Mouse (Mus musculus) Muller cell, postnatal 12 days (primary cell): ENCODE results near the gene Tpgs1.
"Not testable (repeated sequence)": the region's sequence is repeated elsewhere in the genome, so short reads cannot be mapped to it uniquely, and the experiment has no call there.

Source experiments
- DNase-seq: peaks from one replicate; pipeline ENCODE4 v3.0.0-alpha.2; 2015; ENCODE audit errors: inconsistent ontology term

The Tpgs1 gene

DNA sequence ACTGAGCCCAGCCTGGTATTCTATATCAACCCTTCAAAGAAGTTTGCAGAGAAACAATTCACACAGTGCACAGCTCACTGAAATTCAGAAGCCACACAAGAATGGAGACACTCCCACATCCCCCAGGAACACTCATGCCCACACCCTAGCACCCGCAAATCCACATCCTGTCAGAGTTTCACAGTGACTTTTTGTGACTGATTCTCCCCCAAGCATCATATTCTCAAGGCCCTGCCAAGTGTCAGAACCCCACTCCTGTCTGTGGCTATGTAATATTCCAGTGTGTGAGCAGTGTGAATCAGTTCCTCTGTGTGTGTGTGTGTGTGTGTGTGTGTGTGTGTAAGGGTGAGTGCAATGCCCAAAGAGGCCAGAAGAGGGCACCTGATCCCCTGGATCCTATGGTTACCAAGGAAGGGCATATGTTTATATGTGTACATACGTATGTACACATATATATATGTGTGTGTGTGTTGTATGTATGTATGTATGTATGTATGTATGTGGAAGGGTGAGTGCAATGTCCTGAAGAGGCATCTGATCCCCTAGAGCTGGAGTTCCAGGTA, 22.9 kb downstream of the Tpgs1 start:
- DNase-seq, result no peak

GRCm38 (mm10) chr10:79693580-79694378, 24.6 kb downstream of the Tpgs1 start:
- DNase-seq, result no peak

DNA sequence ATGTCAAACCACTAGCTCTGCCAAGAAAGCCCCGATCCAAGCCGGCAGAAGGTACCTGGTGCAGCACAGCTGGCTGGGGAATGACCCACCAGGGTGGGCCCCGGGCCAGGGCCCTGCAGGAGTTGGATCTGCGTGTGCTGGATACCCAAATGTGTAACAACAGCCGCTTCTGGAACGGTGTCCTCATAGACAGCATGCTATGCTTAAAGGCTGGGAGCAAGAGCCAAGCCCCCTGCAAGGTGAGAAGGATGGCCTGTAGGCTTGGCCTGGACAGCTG, 25.1 kb downstream of the Tpgs1 start:
- no peak for DNase-seq

DNA sequence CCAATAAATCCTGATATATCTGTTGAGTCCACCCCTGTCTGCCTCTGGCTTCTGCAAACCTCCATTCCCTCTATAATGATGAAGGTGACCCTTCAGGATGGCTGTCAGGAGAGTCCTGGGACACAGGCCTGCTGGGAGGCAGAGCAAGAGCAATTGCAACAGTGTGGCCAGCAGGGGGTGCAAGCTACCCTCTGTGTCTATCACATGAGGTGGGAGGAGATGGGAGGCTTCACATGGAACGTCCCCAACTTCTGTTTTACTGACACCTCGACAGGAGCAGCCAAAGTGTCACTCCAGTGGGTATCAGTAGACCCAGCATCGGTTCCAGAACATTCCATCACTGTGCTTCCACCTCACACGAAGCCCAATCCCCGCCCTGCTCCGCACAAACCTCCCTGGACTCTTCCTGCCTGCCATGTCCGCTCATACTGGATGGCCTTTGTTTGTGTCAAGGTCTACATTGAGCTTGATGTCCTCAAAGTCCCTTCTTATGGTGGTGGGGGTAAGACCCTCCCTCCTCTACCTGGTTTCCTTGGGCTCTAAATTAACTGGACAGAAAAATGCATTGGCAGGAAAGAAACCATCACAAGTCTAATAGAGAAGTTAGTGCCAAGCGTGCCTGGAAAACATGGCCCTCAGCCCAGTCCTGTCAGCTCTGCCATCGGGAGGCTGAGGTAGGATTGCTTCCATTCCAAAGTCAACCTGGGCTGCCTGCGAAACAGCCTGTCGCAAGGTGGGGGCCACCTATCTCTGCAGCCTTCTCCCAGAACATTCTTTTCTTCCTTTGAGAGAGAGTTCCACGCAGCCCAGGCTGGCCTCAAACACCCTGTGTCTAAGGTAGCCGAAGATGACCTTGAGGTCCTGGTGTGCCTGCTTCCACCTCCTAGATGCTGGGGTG, 26.3 kb downstream of the Tpgs1 start:
- DNase-seq, result peak; percentile 68

GRCm38 (mm10) chr10:79696129-79696651, 27.0 kb downstream of the Tpgs1 start:
- peak; percentile 89 for DNase-seq

DNA sequence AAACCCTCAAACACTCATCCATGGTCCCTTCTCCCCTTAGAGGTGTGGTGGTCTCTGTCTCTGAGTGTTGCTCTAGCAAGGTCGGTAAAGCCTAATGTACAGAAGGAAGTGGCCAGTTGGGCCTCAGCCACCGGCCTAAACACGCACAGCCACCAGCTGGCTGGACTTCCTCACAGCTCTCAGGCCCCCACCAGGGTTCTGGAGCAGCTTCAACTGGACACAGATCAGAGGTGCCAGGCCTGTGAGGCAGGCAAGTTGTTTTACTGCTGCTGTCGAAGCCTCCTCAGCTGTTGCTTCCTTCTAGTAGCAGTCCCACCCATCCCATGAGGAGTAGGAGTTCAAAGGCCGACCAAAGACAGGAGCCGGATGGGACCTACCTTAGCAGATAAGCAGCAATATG, 28.7 kb downstream of the Tpgs1 start:
- no peak for DNase-seq

GRCm38 (mm10) chr10:79698459-79698858, 29.3 kb downstream of the Tpgs1 start:
- DNase-seq, result no peak

DNA sequence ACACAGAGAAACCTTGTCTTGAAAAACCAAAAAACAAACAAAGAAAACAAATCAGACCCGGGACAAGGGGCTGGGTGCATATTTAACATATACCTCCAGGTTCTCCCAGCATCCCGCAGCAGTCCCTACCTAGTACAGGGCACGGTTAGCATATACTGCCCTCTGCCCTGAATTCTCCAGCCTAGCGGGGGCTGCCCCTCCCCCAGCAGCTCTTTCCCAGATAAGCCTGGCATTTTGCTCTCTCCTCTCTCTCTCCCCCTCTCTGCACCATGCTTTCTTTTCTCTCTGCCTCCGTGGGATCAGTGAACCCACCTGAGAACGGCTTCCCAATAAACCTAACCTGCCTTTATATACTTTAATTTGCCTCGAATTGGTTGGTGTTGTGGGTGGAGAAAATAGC, 31.5 kb downstream of the Tpgs1 start:
- DNase-seq, result no peak

GRCm38 (mm10) chr10:79701443-79702129, 32.4 kb downstream of the Tpgs1 start:
- DNase-seq, result peak; percentile 73

GRCm38 (mm10) chr10:79702970-79703369, 33.8 kb downstream of the Tpgs1 start:
- DNase-seq, result not testable (repeated sequence)

DNA sequence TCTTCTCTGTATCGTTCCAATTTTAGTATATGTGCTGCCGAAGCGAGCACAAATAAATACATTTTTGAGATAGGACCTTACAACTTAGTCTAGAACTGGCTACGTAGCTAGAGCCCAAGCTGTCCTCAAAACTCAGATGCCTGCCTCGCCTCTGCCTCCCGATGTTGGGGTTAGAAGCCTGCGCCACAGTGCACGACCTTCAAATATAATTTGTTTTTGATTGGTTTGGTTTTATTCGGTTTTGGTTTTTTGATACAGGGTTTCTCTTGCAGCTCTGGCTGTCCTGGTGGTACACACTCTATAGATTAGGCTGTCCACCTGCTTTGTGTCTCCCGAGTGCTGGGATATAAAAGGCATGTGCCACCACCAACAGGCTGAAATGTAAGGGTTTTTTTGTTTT, 34.4 kb downstream of the Tpgs1 start:
- no peak for DNase-seq

- peak; percentile 100 for DNase-seq
Measured at GRCm38 (mm10) chr10:79704065-79704969, 35.1 kb downstream of the Tpgs1 start, which contains the start of gene Bsg. Gene Bsg, plus strand, starts transcription at chr10:79704491.

- no peak for DNase-seq
Measured at GRCm38 (mm10) chr10:79704970-79705360, 35.8 kb downstream of the Tpgs1 start.

GRCm38 (mm10) chr10:79705951-79706350, 36.8 kb downstream of the Tpgs1 start:
- DNase-seq, result no peak

DNA sequence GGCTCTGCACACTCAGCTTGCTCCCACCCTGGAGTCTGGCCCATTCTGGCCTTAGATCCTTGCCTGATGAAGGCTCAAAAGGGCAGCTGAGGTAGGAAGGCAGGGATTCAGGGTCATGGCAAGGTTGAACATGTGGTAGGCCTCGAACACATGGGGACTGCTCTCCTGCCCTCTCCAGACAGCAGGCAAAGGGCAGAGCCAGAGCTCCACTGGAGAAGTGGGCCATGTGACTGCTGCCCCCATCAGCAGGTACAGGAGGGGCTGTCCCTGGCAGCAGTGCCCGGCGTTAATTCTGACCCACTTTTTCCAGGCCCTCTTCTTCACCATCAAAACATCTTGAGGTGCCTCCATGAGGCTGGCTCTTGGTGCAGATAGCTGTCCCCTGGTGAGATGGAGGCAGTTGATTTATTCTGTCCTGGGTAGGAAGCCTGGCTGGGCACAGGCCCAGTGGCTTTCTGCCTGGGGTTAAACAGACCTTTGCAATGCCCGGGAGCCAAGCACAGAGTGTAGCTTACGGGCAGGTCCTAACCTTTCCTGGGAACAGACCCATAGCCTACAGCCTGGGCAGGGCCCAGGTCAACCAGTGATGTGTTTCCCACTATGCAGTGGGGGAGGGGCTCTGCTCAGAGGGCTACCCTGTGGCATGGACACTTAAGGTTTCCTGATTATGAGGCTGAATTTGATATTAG, 37.4 kb downstream of the Tpgs1 start:
- DNase-seq, result no peak

DNA sequence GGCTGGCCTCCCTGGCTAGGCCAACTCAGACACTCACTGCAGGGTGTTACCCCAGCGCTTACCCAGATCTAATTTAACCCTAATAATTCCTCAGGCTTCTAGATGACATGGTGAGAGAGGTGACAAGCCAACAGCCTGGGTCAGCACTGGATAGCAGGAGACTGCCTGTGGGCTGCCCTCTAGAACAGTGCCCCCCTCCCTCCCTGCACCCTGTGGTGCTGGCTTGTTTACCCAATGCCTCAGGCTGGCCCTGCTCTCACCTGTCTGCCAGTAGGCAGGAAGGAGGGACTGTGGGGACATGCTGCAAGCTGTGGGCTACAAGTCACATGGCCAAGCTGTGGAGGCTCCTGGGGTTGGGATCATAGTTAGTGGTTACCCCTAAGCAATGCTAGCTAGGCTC, 38.0 kb downstream of the Tpgs1 start:
- no peak for DNase-seq

DNA sequence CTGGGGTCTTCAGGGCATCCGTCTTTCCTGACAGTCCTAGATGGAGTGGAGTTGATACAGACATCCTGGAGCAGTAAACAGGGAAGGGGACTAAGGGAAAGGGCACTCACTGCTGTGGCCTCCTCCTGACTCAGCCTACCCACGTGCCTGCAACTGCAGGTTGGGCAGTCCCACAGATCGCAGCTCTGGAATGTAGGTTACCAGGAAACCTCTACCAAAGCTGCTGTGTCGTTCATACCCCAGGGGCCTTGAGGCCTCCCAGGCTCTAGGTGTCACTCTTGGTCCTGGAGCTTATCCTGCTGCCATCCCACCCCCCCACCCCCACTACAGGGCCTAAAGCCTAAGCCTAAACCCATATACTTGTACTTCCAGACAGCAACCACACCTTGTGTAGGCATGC, 38.6 kb downstream of the Tpgs1 start:
- no peak for DNase-seq

DNA sequence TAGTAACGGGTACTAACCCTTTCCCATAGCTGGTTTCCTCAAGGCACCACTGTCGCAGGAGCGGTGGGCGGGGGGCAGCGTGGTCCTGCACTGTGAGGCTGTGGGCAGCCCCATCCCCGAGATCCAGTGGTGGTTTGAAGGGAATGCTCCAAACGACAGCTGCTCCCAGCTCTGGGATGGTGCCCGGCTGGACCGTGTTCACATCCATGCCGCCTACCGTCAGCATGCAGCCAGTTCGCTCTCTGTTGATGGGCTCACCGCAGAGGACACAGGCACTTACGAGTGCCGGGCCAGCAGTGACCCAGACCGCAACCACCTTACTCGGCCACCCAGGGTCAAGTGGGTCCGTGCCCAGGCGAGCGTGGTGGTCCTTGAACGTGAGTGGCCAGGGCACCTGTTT, 39.5 kb downstream of the Tpgs1 start:
- DNase-seq, result no peak

DNA sequence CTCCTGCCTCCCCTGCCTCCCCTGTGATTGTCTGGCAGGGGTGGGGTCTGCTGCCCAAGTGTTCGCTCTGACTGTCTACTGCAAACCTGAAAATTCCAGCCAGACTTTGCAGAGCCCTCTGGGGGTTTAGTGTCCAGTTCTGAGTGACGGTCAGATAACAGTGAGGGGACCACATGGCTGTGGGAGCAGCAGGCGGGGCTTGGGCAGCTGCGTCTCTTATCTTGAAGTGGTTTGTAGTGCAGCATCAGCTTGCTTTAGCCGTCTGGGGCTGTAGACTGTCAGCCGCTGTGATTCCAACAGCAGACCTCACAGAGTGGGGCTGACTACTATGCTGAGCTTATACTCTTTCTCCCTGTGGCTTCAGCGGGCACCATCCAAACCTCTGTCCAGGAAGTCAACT, 40.1 kb downstream of the Tpgs1 start:
- no peak for DNase-seq

DNA sequence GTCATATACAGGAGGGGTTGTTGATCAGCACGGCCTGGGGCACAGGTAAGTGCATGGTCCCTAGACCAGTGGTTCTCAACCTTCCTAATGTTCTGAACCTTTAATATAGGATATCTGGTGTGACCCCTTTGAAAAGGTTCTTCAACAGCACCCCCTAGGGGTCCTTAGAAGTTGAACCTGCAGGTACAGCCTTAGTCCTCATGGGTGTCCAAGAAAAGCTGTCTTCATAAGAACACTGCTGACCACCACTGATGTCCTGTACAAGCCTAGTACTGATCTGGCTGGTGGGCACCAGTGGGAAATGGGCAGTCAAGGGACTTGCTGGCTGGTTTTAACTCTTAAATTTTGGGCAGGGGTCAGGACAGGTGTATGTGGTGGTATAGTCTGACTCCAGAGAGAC, 42.9 kb downstream of the Tpgs1 start:
- DNase-seq, result no peak
